Mouse (Mus musculus) embryo, embryonic 9.5 days (tissue): Measurements from ENCODE around the gene Wipf3.

ENCODE experiments used
- DNase-seq: peaks from one replicate; pipeline ENCODE4 v3.0.0-alpha.2; 2017; ENCODE audit errors: extremely low spot score

Gene Wipf3

DNA sequence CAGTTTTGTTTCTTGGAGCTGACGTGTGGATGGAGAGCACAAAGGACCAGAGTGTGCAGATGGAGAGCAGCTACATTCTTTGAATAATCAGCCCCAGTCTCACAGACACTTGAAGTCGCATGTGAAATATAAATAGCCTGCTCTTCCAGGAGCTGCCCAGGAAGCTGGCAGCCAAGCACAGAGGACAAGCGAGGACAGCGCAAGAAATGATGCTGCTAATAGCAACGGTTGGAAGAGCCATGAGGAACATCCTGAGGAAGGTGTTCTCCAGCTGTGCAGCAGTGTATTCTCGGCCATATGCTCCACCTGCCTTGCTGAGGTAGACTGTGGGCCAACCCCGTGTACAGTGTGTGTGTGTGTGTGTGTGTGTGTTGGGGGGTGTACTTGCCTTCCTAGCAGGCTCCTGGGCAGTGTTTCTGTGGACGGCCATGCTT is 101.7 kb downstream of the Wipf3 start:
- no peak for DNase-seq

DNA sequence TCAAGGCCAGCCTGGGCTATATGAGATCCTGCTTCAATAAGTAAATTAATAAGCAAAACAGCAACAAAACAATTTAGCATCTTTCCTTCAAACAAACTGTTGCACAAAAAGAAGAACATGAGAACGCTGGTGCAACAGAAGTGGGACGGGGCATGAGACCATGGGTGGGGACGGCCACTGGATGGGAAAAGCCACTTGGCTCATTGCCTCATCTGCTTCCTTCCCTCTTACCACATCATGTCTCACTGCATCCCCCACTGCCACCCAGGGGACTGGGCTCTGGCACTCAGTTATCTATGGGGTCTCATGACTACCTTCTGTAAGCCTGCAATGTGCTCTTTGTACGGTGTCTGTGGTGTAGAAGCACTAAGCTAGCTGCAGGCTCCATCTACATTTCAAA is 106.1 kb downstream of the Wipf3 start:
- no peak for DNase-seq

DNA sequence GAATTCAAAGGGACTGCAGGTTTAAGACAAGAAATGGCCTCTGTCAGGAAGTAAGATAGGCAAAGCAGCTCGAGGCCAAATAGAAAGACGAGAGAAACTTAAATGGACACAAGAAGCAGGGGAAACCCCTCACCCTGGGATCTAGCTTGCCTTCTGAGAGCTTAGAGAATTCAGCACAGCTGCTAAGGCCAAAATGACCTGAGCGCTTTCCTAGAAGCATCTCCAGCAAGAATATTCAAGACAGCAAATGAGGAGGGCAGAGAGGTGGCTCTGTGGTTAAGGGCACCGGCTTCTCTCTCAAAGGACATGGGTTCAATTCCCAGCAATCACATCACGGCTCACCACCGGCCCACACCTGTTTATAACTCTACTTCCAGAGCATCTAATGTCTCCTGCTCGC is 107.7 kb downstream of the Wipf3 start:
- no peak for DNase-seq

DNA sequence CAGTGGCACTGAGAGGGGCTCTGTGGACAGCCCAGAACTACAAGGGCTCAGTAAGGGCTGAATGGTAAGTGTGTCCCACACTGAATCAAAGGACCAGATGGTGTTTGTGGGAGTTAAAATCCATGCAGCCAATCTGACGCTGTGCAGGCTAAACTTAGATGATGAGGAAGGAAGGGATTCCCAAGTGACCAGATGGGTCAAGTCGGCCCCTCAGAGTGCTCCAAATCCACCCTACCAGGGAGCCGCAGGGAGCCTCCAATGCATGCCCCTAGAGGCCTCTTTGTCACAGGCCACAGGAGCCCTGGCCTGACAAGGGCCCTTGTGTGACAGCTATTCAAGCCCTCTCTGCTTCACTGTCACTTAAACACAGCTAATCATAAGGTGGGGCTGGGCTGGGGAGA is 109.4 kb downstream of the Wipf3 start:
- DNase-seq, result peak; percentile 24

DNA sequence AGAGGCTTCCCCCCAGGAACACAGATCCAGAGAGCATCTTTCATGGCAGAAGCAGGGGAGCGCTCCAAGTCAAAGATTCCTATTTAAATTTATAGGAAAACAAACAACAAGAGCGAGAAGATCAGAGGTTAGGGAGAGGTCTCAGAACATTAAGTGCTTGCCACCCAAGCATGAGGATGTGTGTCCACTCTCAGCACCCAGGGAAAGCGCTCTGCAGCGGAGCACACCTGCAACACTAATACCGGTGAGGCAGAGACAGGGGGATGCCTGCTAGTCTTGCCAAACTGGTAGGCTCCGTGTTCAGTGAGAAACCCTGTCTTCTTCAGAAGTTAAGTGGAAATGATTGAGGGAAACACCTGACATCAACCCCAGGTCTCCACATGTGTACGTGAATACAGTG is 110.0 kb downstream of the Wipf3 start:
- no peak for DNase-seq

DNA sequence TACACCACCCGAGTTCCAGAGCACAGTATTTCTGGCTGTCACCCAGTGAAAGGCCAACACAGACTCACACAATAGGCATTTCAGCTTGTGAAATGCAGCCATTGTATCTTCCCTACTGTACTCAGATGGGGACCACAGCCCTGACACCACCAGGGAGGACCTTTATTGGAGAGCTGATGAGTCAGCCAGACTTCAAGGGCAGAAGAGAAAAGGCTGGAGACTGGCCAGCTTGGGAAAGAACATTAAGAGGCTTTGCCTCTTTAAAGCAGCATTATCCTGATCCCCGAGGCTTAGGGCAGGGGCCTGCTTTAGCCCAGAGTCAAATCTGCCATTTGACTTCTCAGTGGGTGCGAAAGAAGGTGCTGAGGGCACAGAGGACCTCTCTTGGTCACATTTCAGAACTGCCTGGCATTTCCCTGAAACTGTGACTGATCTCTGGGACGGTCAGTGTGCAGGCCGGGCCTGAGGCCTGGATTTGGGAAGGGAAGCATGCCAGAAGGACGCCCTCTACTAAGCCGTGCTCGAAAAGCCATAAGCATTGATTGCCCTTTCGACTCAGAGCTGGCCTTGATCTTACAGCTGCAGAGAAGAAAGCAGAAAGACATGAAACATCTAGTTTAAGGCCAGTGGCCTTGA is 111.0 kb downstream of the Wipf3 start:
- no peak for DNase-seq

DNA sequence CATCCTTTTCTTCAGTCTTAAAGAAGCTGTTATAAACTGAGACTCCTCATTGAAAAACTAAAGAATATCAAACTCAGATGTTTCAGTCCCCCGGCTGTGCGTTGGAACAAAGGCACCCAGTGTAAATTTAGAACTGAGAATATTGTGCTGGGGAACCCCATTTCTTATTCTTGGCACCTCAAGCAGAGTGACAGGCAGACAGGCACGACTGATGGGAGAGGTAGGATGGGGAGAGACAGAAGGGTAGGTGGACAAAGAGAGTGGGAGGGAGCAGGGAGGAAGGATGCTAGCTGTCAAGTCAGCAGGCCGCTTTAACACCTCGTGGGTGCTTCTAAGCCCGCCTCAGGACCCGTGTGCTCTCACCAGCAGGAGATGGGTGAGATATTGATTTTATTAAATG is 113.4 kb downstream of the Wipf3 start:
- DNase-seq, result no peak

DNA sequence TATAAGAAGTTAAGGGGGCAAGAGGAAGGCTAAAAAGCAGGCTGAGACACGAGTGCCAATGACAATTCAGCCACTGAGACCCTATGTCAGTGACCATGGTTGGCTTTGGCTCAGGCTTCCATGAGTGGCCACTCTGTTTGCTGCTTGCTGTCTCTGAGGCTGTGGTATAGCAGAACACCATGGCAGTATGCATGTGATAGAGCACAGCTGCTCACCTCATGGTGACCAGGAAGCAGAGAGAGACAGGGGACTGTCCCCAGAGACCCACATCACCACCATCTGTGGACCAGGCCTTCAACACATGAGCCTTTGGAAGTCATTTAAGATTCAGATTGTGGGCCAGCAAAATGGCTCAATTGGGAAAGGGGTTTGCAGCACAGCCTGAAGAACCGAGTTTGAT is 114.2 kb downstream of the Wipf3 start:
- no peak for DNase-seq

DNA sequence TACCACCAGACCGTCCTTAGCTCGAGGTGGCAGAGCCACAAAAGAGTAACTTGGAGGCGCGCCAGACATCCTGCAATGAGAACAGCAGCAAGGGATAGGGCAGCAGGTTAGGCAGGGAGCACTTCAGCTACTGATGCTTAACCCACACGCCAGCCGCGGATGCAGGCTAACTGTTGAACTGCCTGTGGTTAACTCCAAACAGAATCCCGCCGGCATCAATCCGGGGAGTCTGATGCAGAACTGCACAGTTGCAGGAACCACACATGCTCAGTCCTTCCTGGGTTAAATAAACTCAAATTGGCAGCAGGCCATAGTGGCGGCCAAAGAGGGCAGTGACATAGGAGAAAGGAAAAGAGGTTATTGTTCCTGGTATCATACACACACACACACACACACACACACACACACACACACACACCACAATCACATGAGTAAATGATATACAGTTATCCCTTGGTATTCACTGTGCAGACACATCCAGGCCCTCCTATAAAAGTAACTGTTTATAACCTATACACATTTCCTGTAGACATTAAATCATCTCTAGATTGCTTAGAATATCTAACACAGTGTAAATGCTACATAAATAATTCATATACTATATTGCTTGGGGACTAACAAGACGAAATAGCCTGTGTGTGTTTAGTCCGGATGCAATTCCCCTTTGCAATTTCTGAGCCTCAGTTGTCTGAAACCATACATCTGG is 119.1 kb downstream of the Wipf3 start:
- DNase-seq, result no peak

DNA sequence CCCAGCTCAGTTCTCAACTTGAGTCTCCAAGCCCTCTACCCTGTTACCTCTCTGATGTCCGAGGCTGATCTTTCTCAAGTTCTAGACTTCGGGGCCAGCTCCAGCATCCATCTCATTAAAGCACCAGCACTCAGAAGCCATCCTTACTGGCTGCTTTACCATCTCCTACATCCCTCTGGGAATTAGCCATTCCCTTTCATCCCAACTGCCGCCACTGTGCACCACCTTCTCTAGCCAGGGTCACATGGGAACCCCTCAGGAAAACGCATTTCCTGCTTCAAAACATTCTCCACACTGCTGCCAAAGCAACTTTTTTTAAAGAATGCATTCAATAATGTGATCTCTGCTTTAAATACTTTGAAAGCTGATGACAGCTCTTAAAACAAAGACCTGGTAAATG is 119.9 kb downstream of the Wipf3 start:
- DNase-seq, result no peak

DNA sequence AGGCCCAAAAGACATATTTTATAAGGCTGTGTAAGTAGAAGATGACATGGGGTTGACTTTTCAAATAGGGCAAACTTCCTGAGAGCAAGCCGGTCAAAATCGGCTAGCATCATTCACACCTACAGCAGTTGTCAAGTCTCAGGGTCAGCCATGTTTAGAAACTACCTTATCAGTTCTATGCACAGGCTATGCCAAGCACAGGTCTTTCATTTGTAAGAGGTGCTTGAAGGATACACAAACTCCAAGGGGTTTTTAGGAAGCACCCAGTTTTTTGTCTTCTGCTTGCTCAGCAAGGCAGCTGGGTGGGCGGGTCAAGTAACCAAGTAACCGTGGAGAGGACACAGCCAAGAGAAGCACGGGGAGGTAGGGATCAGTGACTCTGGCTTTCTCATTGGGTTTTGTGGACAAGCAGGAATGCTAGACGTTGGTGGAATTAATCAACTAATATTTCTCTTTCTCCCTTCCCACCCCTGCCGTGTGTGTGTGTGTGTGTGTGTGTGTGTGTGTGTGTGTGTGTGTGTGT is 121.5 kb downstream of the Wipf3 start:
- DNase-seq, result no peak

DNA sequence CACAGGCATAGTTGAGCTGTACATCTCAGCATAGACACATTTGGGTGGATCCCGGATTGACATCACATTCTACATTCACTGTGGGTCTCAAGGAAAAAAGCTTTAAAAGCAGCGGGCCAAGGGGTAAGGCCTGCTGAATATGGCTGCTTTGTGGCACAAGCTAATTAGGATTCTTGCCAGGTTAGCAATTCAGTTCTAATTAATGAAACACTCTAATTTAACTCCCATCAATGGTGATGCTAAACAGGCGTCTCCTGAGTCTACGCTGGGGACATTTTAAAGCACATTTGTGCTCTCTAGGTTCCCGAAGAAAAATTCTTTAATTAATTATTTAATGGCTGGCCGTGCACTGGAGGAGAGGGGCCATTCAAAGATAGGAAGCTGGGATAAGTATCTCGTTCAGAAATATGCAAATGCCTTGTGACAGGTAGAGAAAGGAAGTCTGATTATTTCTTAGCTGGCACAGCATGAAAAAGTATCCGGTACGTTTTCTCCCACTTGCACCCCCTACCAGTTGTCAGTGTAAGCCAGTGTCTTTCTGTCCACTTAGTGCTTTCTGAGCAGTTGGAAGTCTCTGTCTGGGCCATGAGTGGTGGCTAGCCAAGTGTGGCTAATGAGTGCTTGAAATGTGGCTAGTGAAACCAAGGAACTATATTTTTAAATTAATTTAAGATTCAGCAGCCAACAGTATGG is 123.5 kb downstream of the Wipf3 start:
- DNase-seq, result no peak
